ENCODE assay signal across 17 mouse cellular contexts in the genomic region with DNA sequence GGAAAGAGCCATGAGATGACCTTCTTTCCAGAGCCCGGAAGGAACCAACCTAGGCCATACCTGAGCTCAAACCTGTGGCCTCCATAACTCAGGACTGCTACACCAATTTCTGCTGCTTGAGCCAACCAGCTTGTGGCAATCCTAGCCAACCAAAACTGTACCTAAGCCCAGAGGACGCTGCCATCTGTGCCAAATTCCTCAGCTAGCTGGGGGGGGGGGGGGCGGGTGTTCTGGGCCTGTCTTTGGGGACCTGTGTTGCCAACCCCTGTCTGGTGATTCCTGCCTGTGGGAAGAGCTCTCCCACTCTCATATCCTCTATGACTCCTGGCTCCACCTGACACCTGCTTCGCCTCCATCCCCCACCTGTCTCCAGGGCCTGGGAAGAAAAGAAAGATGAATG. TPM values are rescaled to one million over a fixed set of nuclear protein-coding genes. Genes with fewer than 3 reads are reported as not detected.
DNase-seq lines count a peak whose midpoint lies in the region; TF ChIP-seq lines count a peak whose summit lies in the region.
"Had no signal": no experiment of that assay in that cellular context is flagged by ENCODE, and none has a peak within 500 bp of the region (broad histone marks: within the 10 kb centered on the region; RNA-seq: fewer than 3 reads in every experiment).

No protein-coding gene starts in this region.

- 28% methylated on average over 4 of the region's 4 CpGs for WGBS in cerebellum, adult 2 months
- 81% methylated on average over 4 of the region's 4 CpGs for WGBS in limb, embryonic 10.5 days
- 94% methylated on average over 4 of the region's 4 CpGs for WGBS in thymus, adult 2 months

- no peaks in the 10 kb centered on the region for H3K27me3 ChIP-seq in cerebellum, adult 2 months (ENCODE audit: control insufficient read depth, insufficient read depth, low read length)
- no peaks in the 10 kb centered on the region for H3K27me3 ChIP-seq in limb, embryonic 10.5 days (ENCODE audit: low read depth, poor library complexity, severe bottlenecking)
- H3K27me3 ChIP-seq in thymus, adult 2 months (ENCODE audit: control insufficient read depth, insufficient read depth, low read length): no peaks in the 10 kb centered on the region
- H3K27me3 ChIP-seq: kidney, embryonic 15.5 days; liver, embryonic 15.5 days; neural tube, embryonic 13.5 days had no signal

- H3K9me3 ChIP-seq in limb, embryonic 10.5 days (replicated peaks): no peaks in the 10 kb centered on the region
- H3K9me3 ChIP-seq: heart, embryonic 10.5 days; kidney, embryonic 15.5 days; liver, embryonic 15.5 days; neural tube, embryonic 13.5 days had no signal

- peak overlapping the region; percentile 18; the same call in 1 of the 2 replicates for H3K27ac ChIP-seq in cerebellum, adult 2 months (ENCODE audit: insufficient read depth, low read length)
- H3K27ac ChIP-seq in layer of hippocampus, adult 2 months: peak overlapping the region; percentile 80
- H3K27ac ChIP-seq in limb, embryonic 10.5 days: peak overlapping the region; percentile 74
- no peak overlapping the region for H3K27ac ChIP-seq in thymus, adult 2 months (ENCODE audit: control insufficient read depth, insufficient read depth, low read length)
- H3K27ac ChIP-seq: heart, embryonic 10.5 days; kidney, embryonic 15.5 days; liver, embryonic 15.5 days; neural tube, embryonic 13.5 days had no signal

- peak in 1 of 2 experiments; percentile 63 for DNase-seq in cerebellum, adult 2 months
- DNase-seq in cerebellum, postnatal 14 days: no peak
- DNase-seq in layer of hippocampus, adult 2 months (ENCODE audit: low spot score in 2 of 2): no peak
- DNase-seq in layer of hippocampus, adult 8-10 months (ENCODE audit: low spot score in 2 of 2): no peak
- no peak for DNase-seq in limb, embryonic 10.5 days (ENCODE audit: low spot score)
- no peak for DNase-seq in thymus, adult 2 months
- no peak for DNase-seq in adrenal gland, adult (ENCODE audit: inconsistent age in 2 of 2, low spot score in 1 of 2)
- no peak for DNase-seq in frontal cortex, postnatal 25 days (ENCODE audit: low spot score in 2 of 2)
- DNase-seq: adrenal gland, postnatal 36 days; heart, postnatal 14 days; lung, postnatal 14 days; right cerebral cortex, postnatal 14 days; thymus, postnatal 36 days had no signal

- H3K4me1 ChIP-seq in cerebellum, adult 2 months (ENCODE audit: control insufficient read depth, insufficient read depth, low read length): peaks cover 36% of the 10 kb centered on the region
- H3K4me1 ChIP-seq in limb, embryonic 10.5 days: peaks cover 42% of the 10 kb centered on the region
- H3K4me1 ChIP-seq in thymus, adult 2 months (replicated peaks; ENCODE audit: control insufficient read depth, insufficient read depth, low read length): peaks cover 8% of the 10 kb centered on the region
- H3K4me1 ChIP-seq: heart, embryonic 10.5 days; liver, embryonic 15.5 days had no signal

- no peak for TF ChIP-seq CTCF in cerebellum, adult 2 months (IDR thresholded peaks at IDR 0.05; ENCODE audit: borderline replicate concordance, insufficient read depth, low read depth, low read length)
- TF ChIP-seq CTCF in layer of hippocampus, adult 2 months (conservative IDR thresholded peaks at IDR 0.05): no peak
- TF ChIP-seq CTCF in thymus, adult 2 months (IDR thresholded peaks at IDR 0.05; ENCODE audit: borderline replicate concordance, control insufficient read depth, extremely low read depth, insufficient read depth, low read length, poor library complexity): no peak

- no peak for TF ChIP-seq POLR2A in cerebellum, adult 2 months (IDR thresholded peaks at IDR 0.05; ENCODE audit: borderline replicate concordance, insufficient read depth, low read length)
- TF ChIP-seq POLR2A in thymus, adult 2 months (IDR thresholded peaks at IDR 0.05; ENCODE audit: control insufficient read depth, extremely low read depth, insufficient read depth, low read length, poor library complexity): no peak

- H3K36me3 ChIP-seq in limb, embryonic 10.5 days: no peaks in the 10 kb centered on the region
- no peaks in the 10 kb centered on the region for H3K36me3 ChIP-seq in thymus, adult 2 months (ENCODE audit: control insufficient read depth, insufficient read depth, low read length)
- H3K36me3 ChIP-seq: heart, embryonic 10.5 days; kidney, embryonic 15.5 days; liver, embryonic 15.5 days; neural tube, embryonic 13.5 days had no signal

- H3K4me3 ChIP-seq in cerebellum, adult 2 months (replicated peaks; ENCODE audit: insufficient read depth, low read depth, low read length): no peak overlapping the region
- no peak overlapping the region for H3K4me3 ChIP-seq in layer of hippocampus, adult 2 months
- no peak overlapping the region for H3K4me3 ChIP-seq in limb, embryonic 10.5 days
- no peak overlapping the region for H3K4me3 ChIP-seq in thymus, adult 2 months (ENCODE audit: control insufficient read depth, insufficient read depth, low read length)
- H3K4me3 ChIP-seq: heart, embryonic 10.5 days; kidney, embryonic 15.5 days; liver, embryonic 15.5 days; neural tube, embryonic 13.5 days had no signal

RNA-seq across cellular contexts. Expression of a gene that starts 34.9 kb away (rescaled TPM):
- 63.3 and 74.7 TPM in 2 replicates for polyA plus RNA-seq in cerebellum, adult 2 months (2012; rRNA removed)
- 100 to 1,000 TPM; 240 to 260 TPM for total RNA-seq in layer of hippocampus, adult 2 months (2021)
- 100 to 1,000 TPM; 158 to 231 (median 197) TPM for total RNA-seq in layer of hippocampus, adult 8-10 months (2022)
- polyA plus RNA-seq in limb, embryonic 10.5 days (2016; fragmentation: Nextera tagmentation; extraction: Ambion mirVana): 12.6 and 13.4 TPM in 2 replicates
- polyA plus RNA-seq in thymus, adult 2 months (2012; rRNA removed): 93.0 and 111 TPM in 2 replicates
